9 mouse cellular contexts compared by ENCODE assay signal in the genomic region with DNA sequence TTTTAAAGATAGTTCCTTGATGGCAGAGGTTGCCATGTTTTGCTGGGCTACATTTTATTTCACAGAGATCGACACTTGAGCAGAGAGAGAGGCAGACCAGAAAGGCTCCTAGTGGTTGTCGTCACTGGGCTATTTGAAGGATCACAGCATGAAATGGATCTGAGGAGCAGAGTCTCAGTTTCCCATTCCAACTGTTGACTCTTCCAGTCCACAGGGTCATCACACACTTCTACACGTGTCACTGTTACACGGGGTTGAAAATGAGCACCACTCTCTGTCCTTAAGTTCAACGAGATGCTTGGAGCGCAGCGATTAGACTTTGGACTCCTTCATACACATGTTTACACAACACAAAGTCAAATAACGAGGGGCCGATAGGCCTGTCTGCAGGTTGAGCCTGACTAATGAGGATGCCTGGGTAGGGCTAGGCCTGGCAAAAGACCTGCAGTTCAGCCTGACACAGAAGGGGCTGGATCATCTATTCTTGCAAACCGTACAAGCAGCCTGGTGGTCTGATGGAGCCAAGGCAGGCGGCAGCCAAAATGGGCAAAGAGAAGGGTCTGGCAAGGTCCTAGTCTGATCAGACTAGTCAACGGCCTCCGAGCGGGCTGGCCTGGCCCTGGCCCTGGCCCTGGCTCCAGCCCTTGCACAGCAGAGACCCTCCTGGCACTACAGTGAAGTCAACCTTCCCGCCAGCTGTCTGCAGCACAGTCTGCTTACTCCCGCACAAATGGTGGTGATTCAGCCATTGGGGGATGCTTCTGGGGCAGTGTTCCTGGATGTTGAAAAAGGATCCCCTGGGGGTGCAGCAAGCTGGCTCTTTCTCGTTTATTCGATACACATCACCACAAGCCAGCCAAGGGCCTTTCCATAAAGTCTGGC.
DNase-seq lines count a peak whose midpoint lies in the region; ATAC-seq and TF ChIP-seq lines count a peak whose summit lies in the region.
"Had no signal": no experiment of that assay in that cellular context is flagged by ENCODE, and none has a peak within 500 bp of the region (broad histone marks: within the 10 kb centered on the region; RNA-seq: fewer than 3 reads in every experiment).

No protein-coding gene starts in this region.

- H3K4me3 ChIP-seq in forebrain, postnatal 0 days (ENCODE audit: low read depth, low read length): no peak overlapping the region
- no peak overlapping the region for H3K4me3 ChIP-seq in stomach, embryonic 14.5 days (ENCODE audit: low read depth, low read length)
- H3K4me3 ChIP-seq: heart, embryonic 15.5 days had no signal

- DNase-seq in layer of hippocampus, postnatal 10 days (ENCODE audit: low spot score in 2 of 2): peak; percentile 55 to 66
- DNase-seq in layer of hippocampus, adult 11-12 months (ENCODE audit: low spot score): no peak
- peak; percentile 50 for DNase-seq in forebrain, postnatal 0 days
- peak; percentile 53 to 56 for DNase-seq in layer of hippocampus, postnatal 36 days
- DNase-seq in urinary bladder, adult 2 months (ENCODE audit: low spot score): no peak
- no peak for DNase-seq in cerebellum, adult 11-12 months

- no peak overlapping the region for H3K4me2 ChIP-seq in forebrain, postnatal 0 days (ENCODE audit: low read depth)
- no peak overlapping the region for H3K4me2 ChIP-seq in stomach, embryonic 14.5 days (replicated peaks; ENCODE audit: low read depth, low read length)
- H3K4me2 ChIP-seq: heart, embryonic 15.5 days had no signal

- no peaks in the 10 kb centered on the region for H3K27me3 ChIP-seq in forebrain, postnatal 0 days (ENCODE audit: insufficient read depth, low read length)
- H3K27me3 ChIP-seq in stomach, embryonic 14.5 days (ENCODE audit: control insufficient read depth, insufficient read depth, low read length): no peaks in the 10 kb centered on the region
- H3K27me3 ChIP-seq: heart, embryonic 15.5 days had no signal

- WGBS in forebrain, postnatal 0 days: 58% methylated on average over 18 of the region's 18 CpGs
- WGBS in stomach, embryonic 14.5 days: 72% methylated on average over 18 of the region's 18 CpGs

- H3K9me3 ChIP-seq in forebrain, postnatal 0 days (ENCODE audit: low read length): no peaks in the 10 kb centered on the region
- no peaks in the 10 kb centered on the region for H3K9me3 ChIP-seq in stomach, embryonic 14.5 days (ENCODE audit: control insufficient read depth, low read depth, low read length)
- H3K9me3 ChIP-seq: heart, embryonic 15.5 days had no signal

- no peak overlapping the region for H3K9ac ChIP-seq in forebrain, postnatal 0 days
- no peak overlapping the region for H3K9ac ChIP-seq in stomach, embryonic 14.5 days (replicated peaks; ENCODE audit: low read depth, low read length)
- H3K9ac ChIP-seq: heart, embryonic 15.5 days had no signal

- no peaks in the 10 kb centered on the region for H3K36me3 ChIP-seq in forebrain, postnatal 0 days (ENCODE audit: insufficient read depth)
- no peaks in the 10 kb centered on the region for H3K36me3 ChIP-seq in stomach, embryonic 14.5 days (ENCODE audit: control insufficient read depth, insufficient read depth, low read length)
- H3K36me3 ChIP-seq: heart, embryonic 15.5 days had no signal

- no peak overlapping the region for H3K27ac ChIP-seq in forebrain, postnatal 0 days (ENCODE audit: low read depth, low read length)
- H3K27ac ChIP-seq in stomach, embryonic 14.5 days (ENCODE audit: low read length): no peak overlapping the region
- H3K27ac ChIP-seq: heart, embryonic 15.5 days had no signal

- no peak for TF ChIP-seq CTCF in forebrain, postnatal 0 days (IDR thresholded peaks at IDR 0.05; ENCODE audit: low read depth)

- H3K4me1 ChIP-seq in forebrain, postnatal 0 days (ENCODE audit: insufficient read depth): peaks cover 6% of the 10 kb centered on the region
- 0 out of 2 replicates have a peak, but pooled peaks cover 5% of the 10 kb centered on the region for H3K4me1 ChIP-seq in stomach, embryonic 14.5 days (ENCODE audit: control insufficient read depth, insufficient read depth, low read length)
- H3K4me1 ChIP-seq: heart, embryonic 15.5 days had no signal

- ATAC-seq in forebrain, postnatal 0 days: peak; percentile 72
- peak; percentile 82 for ATAC-seq in stomach, embryonic 14.5 days (ENCODE audit: insufficient number of reproducible peaks, insufficient read depth, low FRiP score, low read depth)
- no peak for ATAC-seq in CD4-positive, CD25-positive, alpha-beta regulatory T cell, adult 4 months

Comparison
In these comparisons a context has a peak if more than half of its experiments do, and no peak if none do; other contexts are left out.
1. DNase-seq: peak in layer of hippocampus, postnatal 10 days (2 of 2), forebrain, postnatal 0 days (single experiment) and layer of hippocampus, postnatal 36 days (2 of 2); none in layer of hippocampus, adult 11-12 months (single experiment), urinary bladder, adult 2 months (single experiment) and cerebellum, adult 11-12 months (single experiment).